Mouse (Mus musculus) CD8-positive naive resting alpha-beta T cell, adult 2 months (primary cell): ENCODE data around the gene Smarcd2.
A peak's percentile ranks its signal among the peaks of the same experiment; 100 is the strongest.

ENCODE experiments used
- DNase-seq, 2 experiments: peaks; one replicate each; pipeline ENCODE4 v3.0.0; 2022; ENCODE audit warnings: low read depth in 2 of 2, low spot score in 2 of 2

The Smarcd2 gene

DNA sequence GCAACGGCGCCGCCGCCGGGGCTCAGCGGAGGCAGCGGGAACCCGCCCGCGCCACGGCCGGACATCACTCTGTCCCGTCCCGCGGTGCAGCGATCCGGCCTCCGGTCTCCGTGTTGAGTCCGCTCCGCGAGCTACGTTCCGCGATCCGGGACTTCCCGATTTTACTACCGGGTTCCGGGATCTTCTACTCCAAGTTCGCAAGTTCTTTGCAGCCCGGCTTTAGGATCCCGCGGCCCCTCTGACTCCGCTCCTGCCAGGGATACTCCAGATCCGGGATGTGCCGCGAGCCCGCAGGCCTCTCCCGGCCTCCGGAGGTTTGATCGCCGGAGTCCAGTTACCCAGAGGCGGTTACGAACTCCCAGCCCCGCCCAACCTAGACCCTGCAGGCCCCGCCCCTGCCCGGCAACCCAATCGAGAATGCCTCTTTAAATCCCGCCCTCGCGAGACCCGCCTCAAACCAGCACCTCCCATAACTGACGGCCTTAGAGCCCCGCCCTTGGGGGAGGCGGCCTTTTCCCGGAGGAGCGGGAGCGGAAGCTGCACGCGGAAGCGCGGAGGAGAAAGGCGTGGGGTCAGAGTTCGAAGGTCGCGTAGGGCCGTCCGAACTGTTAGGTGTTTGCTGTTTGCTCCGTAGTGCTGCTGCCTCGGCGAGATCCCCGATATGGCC lies at the start of gene Smarcd2:
Smarcd2 (minus strand) TSS at position 329 of the 667 bp plus-strand sequence.
- peak; percentile 93 to 97 for DNase-seq

DNA sequence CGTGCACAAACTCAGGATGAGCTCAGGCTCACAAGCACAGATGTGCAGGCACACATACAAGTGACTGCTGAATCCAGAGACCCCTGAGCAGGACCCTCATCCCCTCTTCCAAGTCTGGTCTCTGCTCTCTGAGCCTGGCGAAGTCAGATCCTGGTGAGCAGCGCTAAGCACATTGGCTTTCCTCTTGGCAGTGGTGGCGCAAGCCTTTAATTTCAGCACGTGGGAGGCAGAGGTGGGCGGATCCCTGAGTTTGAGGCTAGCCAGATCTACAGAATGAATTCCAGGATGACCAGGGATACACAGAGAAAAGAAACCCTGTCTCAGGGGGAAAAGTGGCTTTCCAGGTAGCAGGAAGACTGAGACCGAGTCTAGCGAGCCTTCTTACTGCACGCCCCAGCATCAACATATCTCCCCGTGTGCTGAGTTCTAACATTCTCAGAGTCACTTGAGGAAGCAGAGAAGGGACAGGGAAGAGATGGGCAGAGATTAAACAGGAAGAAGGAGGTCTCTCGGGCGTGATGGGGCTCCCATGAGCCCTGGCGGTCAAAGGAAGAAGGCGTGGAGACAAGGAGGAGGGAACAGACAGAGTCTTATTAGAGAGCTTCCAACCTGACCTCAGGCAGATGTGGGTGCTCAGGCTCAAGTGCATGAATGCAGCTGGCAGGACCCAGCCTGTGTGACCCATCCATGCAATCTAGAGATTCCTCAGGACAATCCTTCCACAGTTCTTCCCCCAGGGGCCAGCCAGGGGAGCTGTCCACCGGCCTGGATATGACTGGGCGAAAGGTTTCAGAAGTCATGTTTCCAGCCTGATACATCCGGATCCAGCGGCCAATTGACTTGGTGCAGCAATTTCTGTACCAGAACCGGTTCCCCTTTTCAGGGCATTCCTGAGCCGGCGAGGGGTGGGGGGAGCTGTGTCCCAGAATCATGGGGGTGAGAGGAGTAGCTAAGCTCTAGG lies 45.9 kb upstream of the Smarcd2 start:
- DNase-seq, result no peak

DNA sequence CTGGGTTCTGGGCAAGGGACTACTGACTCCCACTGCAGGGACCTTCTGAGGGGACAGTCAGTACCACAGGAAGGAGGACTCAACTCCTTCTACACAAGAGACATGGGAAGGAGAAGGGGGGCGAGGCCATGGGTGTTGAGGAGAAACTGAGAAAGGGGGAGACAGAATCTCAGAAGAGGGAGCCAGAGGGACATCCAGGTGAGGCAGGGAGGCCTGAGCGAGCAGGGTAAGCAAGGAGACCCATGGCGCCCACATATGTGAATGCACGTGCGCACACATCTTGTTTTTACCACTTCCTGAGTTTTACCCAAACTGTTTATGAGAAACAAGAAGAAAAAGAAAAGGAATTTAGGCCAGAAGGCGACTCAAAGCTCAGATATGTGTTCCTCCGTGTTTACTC lies 45.0 kb upstream of the Smarcd2 start:
- DNase-seq, result peak in 1 of 2 experiments; percentile 39

DNA sequence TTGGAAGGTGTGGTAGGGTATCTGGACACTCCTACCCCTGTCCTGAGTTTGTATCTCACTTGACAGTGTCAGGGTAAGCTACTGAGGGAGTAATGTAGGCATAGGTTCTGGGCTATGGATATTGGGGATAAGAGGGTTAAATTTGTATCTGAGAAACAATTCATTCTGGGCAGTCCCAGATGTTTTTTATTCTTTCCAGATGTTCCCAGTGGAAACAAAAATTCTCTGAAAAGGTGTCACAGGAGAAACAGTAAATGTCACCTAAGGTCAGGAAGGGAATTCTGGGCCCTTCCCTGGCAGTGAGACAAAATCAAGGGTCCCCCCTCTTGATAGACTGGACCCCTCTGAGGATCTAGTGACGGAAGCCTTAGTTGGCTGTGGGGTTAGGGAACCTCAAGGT lies 43.6 kb upstream of the Smarcd2 start:
- no peak for DNase-seq

DNA sequence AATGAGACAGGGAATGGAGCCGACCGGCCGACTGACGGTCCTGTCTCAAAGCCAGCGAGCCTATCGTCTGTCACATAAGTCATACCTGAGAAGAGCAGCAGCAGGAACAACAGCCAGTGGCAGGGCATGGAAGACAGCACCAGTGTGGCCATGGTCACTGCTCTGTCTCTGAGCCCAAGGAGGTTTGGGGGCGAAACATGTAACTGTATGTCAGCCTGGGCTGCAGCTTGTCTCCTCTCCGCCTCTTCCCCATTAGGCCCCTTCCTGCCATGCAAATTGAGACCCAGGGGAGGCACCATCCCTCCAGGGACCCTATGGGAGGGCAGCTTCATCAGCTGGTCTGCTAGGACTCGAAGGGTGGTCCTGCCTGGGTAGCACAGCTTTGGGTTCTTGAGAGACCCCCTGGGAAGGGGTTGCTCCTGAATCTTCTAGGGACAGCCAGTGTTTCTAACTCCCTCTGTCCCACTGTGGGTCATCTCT lies 41.6 kb upstream of the Smarcd2 start, which contains the start of gene Cd79b:
Cd79b (minus strand) TSS at position 430 of the 480 bp plus-strand sequence.
- no peak for DNase-seq

DNA sequence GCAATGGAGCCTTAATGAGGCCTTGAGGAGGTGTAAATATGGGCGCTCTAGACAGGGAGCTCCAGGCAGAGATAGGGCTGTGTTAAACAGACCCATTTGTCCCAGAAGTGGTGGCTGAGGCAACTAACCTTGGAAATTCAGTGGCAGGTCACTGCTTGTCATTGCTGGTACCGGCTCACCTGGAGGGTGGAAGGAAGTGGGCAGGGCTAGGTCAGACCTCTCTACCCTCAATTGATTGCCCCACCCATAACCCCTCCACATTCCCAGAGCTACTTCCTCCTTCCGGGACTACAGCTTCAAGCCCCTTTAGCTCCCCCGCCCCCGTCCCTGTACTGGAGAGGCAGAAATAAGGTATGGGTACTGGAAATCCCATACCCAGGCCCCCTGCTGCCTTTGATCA lies 40.8 kb upstream of the Smarcd2 start:
- DNase-seq, result no peak

DNA sequence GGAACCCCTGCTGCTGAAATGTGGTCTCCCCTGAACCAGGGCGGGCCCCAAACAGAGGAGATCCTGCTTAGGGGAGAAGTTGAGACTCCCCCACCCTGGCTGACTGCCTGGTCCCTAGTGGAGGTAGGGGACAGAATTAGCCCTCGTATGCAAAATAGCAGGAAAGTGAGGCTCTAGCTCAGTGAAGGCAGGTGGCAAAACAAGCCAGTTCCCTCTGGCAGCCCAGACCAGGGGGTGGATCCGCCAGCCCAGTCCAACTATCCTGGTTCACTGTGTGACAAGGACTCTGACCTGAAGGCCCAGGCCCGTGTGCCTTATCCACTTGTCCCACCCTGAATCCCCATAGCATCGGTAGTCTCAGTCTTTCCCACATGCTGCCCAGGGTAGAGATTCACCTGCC lies 37.4 kb upstream of the Smarcd2 start:
- DNase-seq, result no peak

DNA sequence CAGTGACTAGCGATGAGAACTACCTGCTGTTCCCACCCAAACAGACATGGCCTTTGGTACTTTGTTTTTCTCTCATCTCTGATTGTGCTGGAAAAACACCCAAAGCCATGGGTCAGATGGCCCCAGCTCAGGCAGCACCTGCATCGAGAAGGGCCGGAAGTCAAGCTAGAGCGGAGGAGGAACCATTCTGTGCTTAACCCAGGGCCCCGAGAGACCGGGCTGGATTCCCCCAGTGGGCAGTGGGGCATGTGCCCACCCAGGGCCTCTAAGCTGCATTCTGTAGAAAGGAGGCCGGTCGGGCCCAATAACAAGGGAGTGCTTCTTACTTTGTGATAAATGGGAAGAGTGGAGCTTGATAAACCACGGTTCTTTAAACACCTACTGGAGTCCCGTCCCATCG lies 35.4 kb upstream of the Smarcd2 start:
- no peak for DNase-seq

DNA sequence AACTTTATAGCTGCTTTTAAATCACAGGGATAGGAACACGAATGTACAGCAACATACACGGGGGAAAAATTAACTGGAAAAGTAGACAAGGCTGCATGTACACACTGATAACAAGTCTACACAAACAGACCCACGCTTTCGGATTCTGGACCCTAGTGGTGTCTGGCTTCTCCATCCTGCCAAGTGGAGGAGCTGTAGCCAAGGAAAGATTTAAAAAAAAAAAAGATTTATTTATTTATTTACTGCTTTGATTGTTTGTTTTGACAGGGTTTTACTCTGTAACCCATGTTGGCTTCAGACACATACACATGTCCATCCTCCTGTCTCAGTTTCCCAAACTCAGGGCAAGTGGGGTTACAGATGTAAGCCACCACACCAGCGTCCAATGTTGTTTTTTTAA lies 34.7 kb upstream of the Smarcd2 start:
- DNase-seq, result no peak

DNA sequence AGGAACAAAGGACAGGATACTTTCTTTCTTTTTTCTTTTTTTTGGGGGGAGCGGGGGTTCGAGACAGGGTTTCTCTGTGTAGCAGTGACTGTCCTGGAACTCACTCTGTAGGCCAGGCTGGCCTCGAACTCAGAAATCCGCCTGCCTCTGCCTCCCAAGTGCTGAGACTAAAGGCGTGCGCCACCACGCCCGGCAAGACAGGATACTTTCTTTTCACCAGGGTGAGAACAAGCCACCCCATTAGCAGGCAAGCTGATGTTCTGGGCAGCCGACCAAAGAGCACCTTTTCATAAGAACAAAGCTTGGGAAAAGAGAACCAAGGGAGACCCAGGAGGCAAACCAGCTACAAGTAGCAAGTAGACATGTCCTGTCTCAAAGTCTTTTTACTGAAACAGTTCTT lies 34.0 kb upstream of the Smarcd2 start:
- DNase-seq, result no peak

DNA sequence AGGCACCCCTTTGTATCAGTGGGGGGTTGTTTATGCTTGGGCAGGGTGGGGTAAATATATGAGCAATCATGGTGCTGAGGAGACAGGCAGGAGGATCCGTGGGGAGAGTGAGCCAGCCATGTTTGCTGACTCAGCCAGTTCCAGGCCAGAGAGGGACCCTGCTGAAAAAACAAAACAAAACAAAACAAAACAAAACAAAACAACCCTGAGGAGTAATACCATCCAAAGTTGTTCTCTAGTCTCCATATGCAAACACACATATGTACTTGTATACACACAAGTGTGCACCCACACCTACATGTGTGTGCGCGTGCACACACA lies 33.3 kb upstream of the Smarcd2 start:
- no peak for DNase-seq

DNA sequence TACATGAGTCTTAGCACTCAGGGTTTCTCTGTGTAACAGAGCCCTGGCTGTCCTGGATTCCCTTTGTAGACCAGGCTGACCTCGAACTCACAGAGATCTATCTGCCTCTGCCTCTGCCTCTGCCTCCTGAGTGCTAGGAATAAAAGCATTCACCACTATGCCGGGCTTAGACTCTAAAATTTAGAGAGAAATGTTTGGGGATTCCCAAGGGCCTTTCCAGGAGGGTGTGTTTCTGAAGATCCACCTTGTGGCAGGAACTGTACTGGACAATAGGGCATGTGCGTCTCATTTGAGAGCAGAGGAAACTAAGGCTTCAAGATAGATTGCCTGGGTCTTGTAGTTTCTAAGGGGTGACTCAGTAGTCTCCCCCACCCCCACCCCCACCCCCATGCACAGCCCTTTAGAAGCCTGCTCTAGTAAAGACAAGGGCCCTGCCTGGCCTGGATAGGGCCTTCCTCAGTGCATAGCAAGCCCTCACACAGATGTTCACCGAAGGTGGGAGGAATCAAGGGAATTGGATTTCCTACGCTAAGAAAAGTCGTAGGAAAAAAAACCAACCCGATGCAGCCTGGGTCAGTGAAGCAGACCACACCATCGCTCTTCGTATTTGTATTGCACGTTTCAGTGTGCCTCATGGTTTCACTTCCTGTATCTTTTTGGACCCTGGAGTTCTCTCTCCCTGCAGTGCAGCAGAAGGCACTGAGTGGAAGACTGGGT lies 32.7 kb upstream of the Smarcd2 start:
- DNase-seq, result no peak

DNA sequence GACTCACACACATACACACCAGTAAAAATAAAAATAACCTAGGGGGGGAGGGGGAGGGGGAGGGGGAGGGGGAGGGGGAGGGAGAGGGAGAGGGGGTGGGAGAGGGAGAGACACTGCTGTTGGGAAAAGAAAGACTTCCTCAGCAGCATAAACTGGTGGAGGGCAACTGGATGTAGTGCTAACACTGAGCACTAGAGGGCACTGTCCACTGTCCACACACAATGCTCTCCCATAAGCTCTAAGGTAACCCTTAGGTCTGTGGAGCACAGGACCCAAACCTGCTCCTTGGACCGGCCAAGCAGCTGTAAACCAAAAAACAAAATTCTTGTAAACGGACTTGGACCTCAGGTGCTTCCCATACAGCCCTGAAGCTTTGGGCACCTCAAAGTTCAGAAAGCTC lies 29.9 kb upstream of the Smarcd2 start:
- peak; percentile 47 to 67 for DNase-seq

DNA sequence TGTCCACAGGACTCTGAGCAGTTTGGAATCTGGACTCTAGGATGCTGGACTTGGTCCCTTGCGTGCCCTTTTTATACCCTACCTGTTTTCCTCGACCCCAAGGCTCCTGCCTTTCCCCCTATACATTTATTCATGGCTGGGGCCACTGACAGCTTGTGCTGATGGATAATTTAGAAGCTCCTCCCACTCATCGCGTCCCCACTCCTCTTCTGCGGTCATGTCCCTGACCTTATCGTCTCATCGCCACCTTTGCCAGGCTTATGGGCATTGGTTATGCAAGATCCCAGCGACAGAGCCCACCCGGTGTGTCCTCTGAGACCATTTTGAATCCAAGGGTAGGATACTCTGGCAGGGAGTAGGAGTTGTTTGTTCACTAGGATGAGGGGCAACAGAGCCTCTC lies 29.0 kb upstream of the Smarcd2 start, which contains the start of gene Gh:
Gh (minus strand) TSS at position 101 of the 400 bp plus-strand sequence.
- DNase-seq, result no peak

DNA sequence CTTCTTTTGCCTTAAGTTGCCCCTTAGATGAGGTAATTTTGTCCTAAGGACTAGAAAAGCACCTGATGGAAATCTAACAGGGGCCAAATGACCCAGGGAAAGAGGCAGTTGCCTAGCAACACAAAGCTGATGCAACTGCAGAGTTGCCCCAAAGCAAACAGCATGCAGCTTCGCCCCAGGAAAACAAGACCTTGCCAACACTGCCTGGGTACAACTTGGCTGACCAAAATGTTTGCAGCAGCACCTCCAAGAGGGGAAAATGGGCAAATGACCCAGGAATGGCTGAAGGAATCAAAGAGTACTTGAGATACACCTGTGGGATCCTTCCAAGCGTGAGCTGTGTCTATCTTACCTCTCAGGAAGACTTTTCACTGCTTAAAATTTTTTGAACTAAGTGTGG lies 19.1 kb upstream of the Smarcd2 start:
- no peak for DNase-seq

DNA sequence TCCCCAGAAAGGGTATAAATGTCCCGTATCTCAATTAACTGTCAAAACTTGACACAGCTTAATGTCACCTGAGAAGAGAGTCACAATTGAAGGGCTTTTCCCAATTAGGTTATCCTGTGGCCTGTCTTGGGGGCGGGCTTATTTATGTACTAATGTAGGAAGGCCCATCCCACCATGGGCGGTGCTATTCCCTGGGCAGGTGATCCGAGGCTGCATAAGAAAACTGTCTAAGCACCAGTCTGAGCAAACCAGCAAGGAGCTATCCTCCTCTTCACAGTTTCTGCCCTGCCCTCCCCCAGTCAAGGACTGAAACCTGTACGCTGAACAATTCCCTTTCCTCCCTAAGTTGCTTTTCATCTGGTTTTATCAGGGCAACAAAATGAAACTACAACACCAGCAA lies 17.6 kb upstream of the Smarcd2 start:
- no peak for DNase-seq

DNA sequence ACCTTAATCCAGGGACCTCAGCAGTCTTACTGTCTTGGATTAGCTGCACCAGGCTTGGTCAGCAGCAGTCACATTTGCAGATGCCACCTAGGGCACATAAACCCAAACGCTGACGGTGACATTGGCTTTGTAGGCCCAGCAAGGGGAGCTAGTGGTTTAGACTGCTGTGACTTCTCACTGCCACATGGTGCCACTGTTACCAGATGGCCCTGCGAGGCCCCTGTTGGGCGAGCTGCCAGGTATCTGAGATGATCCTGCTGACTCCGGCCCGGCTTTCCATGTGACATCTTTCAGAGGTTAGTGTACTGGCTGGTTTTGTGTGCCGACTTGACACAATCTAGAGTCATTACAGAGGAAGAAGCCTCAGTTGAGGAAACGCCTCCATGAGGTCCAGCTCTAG lies 16.6 kb upstream of the Smarcd2 start:
- no peak for DNase-seq

DNA sequence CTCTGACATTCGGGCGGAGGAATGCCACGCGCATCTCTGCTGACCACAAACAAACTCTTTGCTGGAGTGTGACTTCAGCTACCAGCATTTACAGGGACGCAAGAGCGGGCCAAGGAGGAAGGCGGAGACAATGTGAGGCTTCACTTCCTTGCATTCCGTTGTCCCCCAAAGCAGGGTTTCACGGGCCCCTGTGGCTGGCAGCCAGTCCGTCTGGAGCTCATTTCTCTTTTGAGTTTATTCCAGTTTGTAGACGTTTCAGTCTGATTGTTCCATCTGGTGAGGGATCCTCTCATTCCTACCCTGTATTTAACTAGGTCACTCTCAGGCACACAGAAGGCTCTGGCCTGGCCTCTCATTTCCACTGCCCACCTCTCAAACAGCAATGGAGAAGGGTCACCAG lies 14.2 kb upstream of the Smarcd2 start:
- DNase-seq, result no peak

DNA sequence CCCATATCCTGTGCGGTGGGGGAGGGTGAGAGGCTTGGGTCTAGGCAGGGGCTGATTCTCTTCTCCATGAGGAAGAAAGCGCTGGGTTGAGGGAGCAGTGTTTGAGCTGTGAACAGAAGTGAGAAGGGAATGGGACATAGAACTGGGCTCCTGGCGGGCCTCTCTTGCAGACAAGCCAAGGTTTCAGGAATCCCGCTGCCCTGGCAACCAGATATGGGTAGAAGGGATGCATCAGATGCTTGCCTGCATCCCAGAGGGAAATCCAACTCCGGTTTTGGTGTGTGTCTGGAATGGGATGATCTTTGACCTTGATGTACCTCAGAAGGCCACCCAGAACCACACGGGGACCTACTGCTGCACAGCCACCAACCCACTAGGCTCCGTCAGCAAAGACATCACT lies 13.4 kb upstream of the Smarcd2 start:
- DNase-seq, result no peak

DNA sequence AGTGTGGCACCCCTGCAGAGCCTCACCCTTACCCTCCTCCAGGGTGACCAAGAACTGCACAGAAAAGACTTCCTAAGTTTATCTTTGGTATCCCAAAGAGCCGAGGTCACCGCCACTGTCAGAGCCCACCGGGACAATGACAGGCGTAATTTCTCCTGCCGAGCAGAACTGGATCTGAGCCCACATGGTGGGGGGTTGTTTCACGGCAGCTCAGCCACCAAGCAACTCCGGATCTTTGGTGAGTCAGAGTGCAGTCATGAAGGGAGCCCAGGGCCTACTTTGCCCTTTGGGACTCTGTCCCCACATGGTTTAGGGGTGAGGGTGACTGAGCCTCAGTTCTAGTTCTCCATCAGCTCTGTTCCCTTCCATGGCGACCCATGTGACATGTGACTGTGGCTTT lies 11.4 kb upstream of the Smarcd2 start:
- DNase-seq, result no peak

DNA sequence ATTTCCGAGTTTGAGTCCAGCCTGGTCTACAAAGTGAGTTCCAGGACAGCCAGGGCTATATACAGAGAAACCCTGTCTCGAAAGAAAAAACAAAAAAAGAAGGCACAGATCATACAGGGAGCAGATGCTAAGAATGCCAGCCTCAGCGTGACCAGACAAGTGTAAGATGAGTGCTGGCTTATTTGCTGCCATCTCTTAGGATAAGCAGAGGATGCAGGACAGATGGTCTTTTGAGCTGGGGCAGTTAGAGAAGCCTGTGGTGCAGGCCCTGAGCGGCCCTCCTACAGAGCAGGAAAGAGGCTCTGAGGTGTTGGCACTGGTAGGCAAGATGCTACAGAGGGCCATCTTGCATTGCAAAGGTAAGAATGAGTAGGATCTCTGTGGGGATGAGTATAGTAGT lies 10.6 kb upstream of the Smarcd2 start:
- no peak for DNase-seq

DNA sequence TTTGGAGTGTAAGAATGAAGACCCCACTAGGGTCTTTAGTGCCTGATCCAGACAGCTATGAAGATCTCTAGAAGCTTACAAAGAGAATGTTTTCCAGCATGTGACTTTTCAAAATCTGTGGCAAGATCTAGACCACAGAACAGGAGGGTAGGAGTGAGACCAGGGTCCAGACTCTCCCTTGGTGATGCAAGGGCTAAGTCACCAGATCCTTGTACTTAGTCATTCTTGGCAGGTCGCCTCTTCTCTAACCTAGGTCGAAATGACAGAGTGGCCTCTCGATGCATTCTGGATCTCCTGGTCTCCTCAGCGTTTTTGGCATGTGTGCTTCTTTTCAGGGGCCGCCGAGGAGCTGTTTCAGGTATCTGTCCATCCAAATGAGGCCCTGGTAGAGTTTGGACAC lies 9.7 kb upstream of the Smarcd2 start:
- no peak for DNase-seq
